Mouse (Mus musculus): ENCODE data around the gene A730049H05Rik. TPM values are rescaled to one million over a fixed set of nuclear protein-coding genes. Genes with fewer than 3 reads are reported as not detected.

Gene A730049H05Rik
- polyA plus RNA-seq, 1 experiment: not detected

DNA sequence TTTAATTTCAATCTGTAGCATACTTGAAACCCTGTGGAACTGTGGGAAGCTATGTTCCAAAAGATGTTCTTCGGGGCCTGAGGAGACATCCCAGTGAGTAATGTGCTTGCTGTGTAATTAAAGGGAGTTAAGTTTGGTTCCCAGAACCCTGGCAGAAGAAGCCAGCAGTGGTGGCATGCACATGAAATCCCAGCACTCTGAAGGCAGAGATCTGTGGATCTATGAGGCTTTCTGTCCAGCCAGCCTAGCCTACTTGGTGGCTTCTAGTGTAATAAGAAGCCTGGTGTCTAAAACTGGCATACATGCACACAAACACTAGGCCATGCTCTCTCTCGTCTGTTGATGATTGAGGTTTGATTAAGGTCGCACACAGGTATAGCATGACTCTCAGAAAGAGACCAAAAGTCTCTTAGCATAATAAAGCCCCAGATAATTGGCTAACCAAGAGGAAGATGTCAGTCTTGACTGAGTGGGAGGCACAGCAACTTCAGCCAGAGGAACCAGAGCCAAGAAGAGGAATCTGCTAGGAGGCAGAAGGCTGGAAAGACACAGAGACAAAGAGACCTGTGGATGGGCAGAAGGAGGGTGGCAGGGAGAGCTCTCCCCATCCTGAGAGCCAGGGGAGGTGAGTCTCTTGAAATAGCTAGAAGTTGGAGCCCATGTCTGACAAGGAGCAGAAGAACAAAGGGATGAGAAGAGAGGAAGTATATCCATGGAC lies 11.9 kb upstream of the A730049H05Rik start:
- no peak for TF ChIP-seq CTCF (IDR thresholded peaks at IDR 0.05; ENCODE audit: low read depth, low read length)
- H3K9ac ChIP-seq (ENCODE audit: low read depth, poor library complexity, severe bottlenecking): no peak overlapping the region
- H3K4me1 ChIP-seq (ENCODE audit: control insufficient read depth, insufficient read depth, low read length): no peaks in the 10 kb centered on the region
- no peaks in the 10 kb centered on the region for H3K9me3 ChIP-seq (replicated peaks; ENCODE audit: control insufficient read depth, insufficient read depth, low read length, poor library complexity, severe bottlenecking)
- no peak overlapping the region for H3K4me3 ChIP-seq (ENCODE audit: low read depth, low read length)
- H3K27me3 ChIP-seq (ENCODE audit: control insufficient read depth, insufficient read depth, low read length, poor library complexity, severe bottlenecking): no peaks in the 10 kb centered on the region
- no peak overlapping the region for H3K27ac ChIP-seq (ENCODE audit: insufficient read depth, low read length)
- H3K36me3 ChIP-seq (ENCODE audit: control insufficient read depth, insufficient read depth, low read length, poor library complexity, severe bottlenecking): no peaks in the 10 kb centered on the region

DNA sequence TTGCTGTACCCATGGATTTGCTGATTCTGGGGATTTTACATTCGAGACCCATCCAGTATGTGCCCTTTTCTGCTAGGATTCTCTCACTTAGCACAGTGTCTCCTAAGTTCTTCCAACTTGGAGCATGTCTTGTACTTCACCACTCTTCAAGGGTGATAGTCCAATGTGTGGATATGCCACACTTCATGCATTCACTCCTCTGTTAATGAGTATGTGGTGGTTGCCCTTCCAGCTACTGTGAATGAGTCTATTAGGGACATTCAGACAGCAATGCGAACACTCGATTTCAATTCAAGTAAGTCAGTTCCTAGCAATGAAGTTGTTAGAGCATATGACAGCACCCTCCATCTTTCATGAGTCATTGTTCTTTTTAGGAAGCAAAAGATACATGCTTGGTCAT lies 6.5 kb upstream of the A730049H05Rik start:
- no peaks in the 10 kb centered on the region for H3K27me3 ChIP-seq (ENCODE audit: control insufficient read depth, insufficient read depth, low read length, poor library complexity, severe bottlenecking)
- no peaks in the 10 kb centered on the region for H3K9me3 ChIP-seq (replicated peaks; ENCODE audit: control insufficient read depth, insufficient read depth, low read length, poor library complexity, severe bottlenecking)
- peaks cover 4% of the 10 kb centered on the region for H3K4me1 ChIP-seq (ENCODE audit: control insufficient read depth, insufficient read depth, low read length)
- H3K36me3 ChIP-seq (ENCODE audit: control insufficient read depth, insufficient read depth, low read length, poor library complexity, severe bottlenecking): no peaks in the 10 kb centered on the region
- no peak overlapping the region for H3K4me3 ChIP-seq (ENCODE audit: low read depth, low read length)
- TF ChIP-seq POLR2A (IDR thresholded peaks at IDR 0.05; ENCODE audit: insufficient read depth, low read length) (no peak), CTCF (IDR thresholded peaks at IDR 0.05; ENCODE audit: low read depth, low read length) (no peak), EP300 (IDR thresholded peaks at IDR 0.05; ENCODE audit: insufficient read depth, low read depth, low read length) (no peak)
- H3K9ac ChIP-seq (ENCODE audit: low read depth, poor library complexity, severe bottlenecking): no peak overlapping the region
- no peak overlapping the region for H3K27ac ChIP-seq (ENCODE audit: insufficient read depth, low read length)

DNA sequence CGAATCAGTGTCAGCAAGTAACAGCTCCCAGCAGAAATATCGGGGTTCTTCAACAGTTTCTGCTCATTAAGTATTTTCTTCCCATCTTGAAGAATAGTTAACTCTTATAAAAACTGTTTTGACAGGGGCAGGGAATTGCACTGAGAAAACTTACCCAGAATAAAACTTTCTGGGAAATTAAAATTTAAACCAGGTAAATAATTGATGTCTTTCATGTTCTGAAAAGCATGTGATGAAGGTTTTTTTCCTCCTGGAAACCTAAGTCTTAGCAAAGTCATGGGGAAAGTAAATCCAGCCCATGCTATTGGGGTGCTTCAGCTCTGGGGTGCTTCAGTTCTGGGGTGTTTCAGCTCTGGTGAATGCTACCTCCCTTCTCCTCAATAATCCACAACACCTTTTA lies 5.7 kb upstream of the A730049H05Rik start:
- Histone ChIP-seq H3K4me3 (ENCODE audit: low read depth, low read length) (no peak overlapping the region), H3K27me3 (ENCODE audit: control insufficient read depth, insufficient read depth, low read length, poor library complexity, severe bottlenecking) (no peaks in the 10 kb centered on the region), H3K27ac (ENCODE audit: insufficient read depth, low read length) (no peak overlapping the region), H3K4me1 (ENCODE audit: control insufficient read depth, insufficient read depth, low read length) (peaks cover 4% of the 10 kb centered on the region), H3K36me3 (ENCODE audit: control insufficient read depth, insufficient read depth, low read length, poor library complexity, severe bottlenecking) (no peaks in the 10 kb centered on the region), H3K9ac (ENCODE audit: low read depth, poor library complexity, severe bottlenecking) (no peak overlapping the region), H3K9me3 (replicated peaks; ENCODE audit: control insufficient read depth, insufficient read depth, low read length, poor library complexity, severe bottlenecking) (no peaks in the 10 kb centered on the region)
- TF ChIP-seq POLR2A (IDR thresholded peaks at IDR 0.05; ENCODE audit: insufficient read depth, low read length) (no peak), CTCF (IDR thresholded peaks at IDR 0.05; ENCODE audit: low read depth, low read length) (no peak), EP300 (IDR thresholded peaks at IDR 0.05; ENCODE audit: insufficient read depth, low read depth, low read length) (no peak)

DNA sequence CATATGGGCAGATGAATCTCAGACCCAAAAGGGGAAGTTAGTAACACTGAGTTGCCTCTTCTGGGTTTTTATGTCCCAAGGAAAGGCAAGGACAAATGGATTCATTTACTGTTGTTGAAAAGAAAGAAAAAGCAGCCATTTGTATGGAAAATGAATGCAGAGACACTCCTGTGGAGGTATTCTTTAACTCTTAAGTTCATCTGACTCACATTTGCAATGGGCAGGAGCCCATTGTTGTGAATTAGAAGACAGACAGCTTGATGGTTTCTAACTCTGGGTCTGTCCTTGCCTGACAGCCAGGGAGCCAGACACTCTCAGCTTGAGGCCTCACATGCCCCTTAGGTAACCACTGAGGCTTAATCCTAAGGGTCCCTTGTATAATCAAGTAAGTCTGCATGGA lies 4.7 kb upstream of the A730049H05Rik start:
- Histone ChIP-seq H3K27me3 (ENCODE audit: control insufficient read depth, insufficient read depth, low read length, poor library complexity, severe bottlenecking) (no peaks in the 10 kb centered on the region), H3K27ac (ENCODE audit: insufficient read depth, low read length) (peak overlapping the region; percentile 37), H3K9ac (ENCODE audit: low read depth, poor library complexity, severe bottlenecking) (no peak overlapping the region), H3K36me3 (ENCODE audit: control insufficient read depth, insufficient read depth, low read length, poor library complexity, severe bottlenecking) (no peaks in the 10 kb centered on the region), H3K4me3 (ENCODE audit: low read depth, low read length) (no peak overlapping the region), H3K4me1 (ENCODE audit: control insufficient read depth, insufficient read depth, low read length) (peaks cover 4% of the 10 kb centered on the region), H3K9me3 (replicated peaks; ENCODE audit: control insufficient read depth, insufficient read depth, low read length, poor library complexity, severe bottlenecking) (no peaks in the 10 kb centered on the region)
- TF ChIP-seq CTCF (IDR thresholded peaks at IDR 0.05; ENCODE audit: low read depth, low read length) (no peak), EP300 (IDR thresholded peaks at IDR 0.05; ENCODE audit: insufficient read depth, low read depth, low read length) (peak; percentile 72), POLR2A (IDR thresholded peaks at IDR 0.05; ENCODE audit: insufficient read depth, low read length) (no peak)

DNA sequence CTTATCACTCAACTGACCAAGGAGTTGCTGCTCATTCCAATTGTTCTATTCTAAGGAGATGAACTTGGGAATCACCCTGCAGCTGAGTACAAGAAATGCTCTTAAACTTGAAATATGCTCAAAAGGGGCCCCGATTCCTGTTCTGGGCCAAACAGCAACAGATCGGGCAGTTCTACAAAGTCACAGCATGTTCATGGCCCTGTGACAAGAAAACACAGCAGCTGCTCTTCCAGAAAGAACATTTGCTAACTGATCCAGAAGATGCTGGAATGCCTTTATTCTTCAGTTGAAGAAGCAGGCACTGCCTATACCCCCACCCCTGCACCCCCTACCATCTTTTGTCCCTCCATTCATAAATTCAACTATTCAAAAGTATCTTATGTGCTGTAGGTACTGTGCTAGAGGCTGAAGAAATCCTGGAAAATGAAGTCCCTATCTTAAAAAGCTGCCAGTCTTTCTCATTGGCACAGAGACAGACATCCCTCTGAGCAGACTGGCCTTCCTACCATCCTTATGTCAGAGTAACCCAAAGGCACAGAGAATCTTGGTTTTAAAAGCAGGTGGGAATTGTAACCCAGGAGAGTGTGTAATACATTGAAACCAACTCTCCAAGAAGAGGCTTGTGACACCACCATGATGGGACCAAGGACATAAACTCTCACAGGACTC lies 3.4 kb upstream of the A730049H05Rik start:
- TF ChIP-seq POLR2A (IDR thresholded peaks at IDR 0.05; ENCODE audit: insufficient read depth, low read length) (no peak), EP300 (IDR thresholded peaks at IDR 0.05; ENCODE audit: insufficient read depth, low read depth, low read length) (no peak), CTCF (IDR thresholded peaks at IDR 0.05; ENCODE audit: low read depth, low read length) (no peak)

DNA sequence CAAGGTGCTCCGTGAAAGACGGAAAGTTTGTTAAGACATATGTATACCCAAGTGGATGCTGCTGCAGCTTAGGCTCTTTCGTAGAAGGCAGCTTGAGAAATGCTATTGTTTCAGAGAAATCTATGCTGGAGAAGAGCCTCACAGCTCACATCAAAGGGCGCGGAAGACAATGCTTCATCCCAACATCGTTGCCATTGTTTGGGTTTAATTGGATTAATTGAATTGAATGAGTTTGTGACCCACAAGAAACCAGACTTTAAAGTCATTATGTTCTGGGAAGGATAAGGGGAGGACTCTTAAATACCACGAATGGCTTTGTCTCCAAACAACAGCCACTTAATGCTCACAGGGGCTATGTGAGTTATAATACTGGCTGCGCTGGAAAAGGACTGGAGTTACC lies 1.4 kb downstream of the A730049H05Rik start:
- TF ChIP-seq POLR2A (IDR thresholded peaks at IDR 0.05; ENCODE audit: insufficient read depth, low read length): no peak
- Histone ChIP-seq H3K27me3 (ENCODE audit: control insufficient read depth, insufficient read depth, low read length, poor library complexity, severe bottlenecking) (no peaks in the 10 kb centered on the region), H3K4me3 (ENCODE audit: low read depth, low read length) (no peak overlapping the region), H3K27ac (ENCODE audit: insufficient read depth, low read length) (no peak overlapping the region), H3K9ac (ENCODE audit: low read depth, poor library complexity, severe bottlenecking) (no peak overlapping the region), H3K36me3 (ENCODE audit: control insufficient read depth, insufficient read depth, low read length, poor library complexity, severe bottlenecking) (no peaks in the 10 kb centered on the region), H3K4me1 (ENCODE audit: control insufficient read depth, insufficient read depth, low read length) (no peaks in the 10 kb centered on the region), H3K9me3 (replicated peaks; ENCODE audit: control insufficient read depth, insufficient read depth, low read length, poor library complexity, severe bottlenecking) (no peaks in the 10 kb centered on the region)

More for the DNA sequence above, 3.4 kb upstream of the A730049H05Rik start:
- no peaks in the 10 kb centered on the region for H3K27me3 ChIP-seq (ENCODE audit: control insufficient read depth, insufficient read depth, low read length, poor library complexity, severe bottlenecking)
- no peaks in the 10 kb centered on the region for H3K9me3 ChIP-seq (replicated peaks; ENCODE audit: control insufficient read depth, insufficient read depth, low read length, poor library complexity, severe bottlenecking)
- peaks cover 4% of the 10 kb centered on the region for H3K4me1 ChIP-seq (ENCODE audit: control insufficient read depth, insufficient read depth, low read length)
- no peak overlapping the region for H3K27ac ChIP-seq (ENCODE audit: insufficient read depth, low read length)
- no peak overlapping the region for H3K9ac ChIP-seq (ENCODE audit: low read depth, poor library complexity, severe bottlenecking)
- H3K4me3 ChIP-seq (ENCODE audit: low read depth, low read length): no peak overlapping the region
- H3K36me3 ChIP-seq (ENCODE audit: control insufficient read depth, insufficient read depth, low read length, poor library complexity, severe bottlenecking): no peaks in the 10 kb centered on the region

All from ES-Bruce4 (cell line).